Mouse (Mus musculus): ENCODE results near the gene Slc22a6.

The Slc22a6 gene

DNA sequence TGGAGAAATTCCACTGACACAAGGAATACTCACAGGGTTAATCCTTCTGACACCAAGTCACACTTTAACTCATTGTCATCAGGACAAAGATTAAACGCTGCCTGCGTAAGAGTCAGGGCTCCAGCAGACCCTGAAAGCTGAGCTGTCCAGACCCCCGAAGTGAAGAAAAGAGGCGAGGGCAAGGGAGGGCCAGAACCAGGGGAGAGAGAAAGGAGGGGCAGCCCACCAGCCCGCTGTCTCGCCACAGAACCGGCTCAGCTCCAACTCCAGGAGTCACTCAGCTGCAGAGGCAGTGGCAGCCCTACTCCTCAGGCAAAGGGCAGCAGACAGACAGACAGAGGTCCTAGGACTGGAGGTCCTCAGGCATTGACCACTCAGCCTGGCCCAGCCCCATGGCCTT, at the start of gene Slc22a6:
Gene Slc22a6 (plus strand): TSS at position 136 of the 400 bp plus-strand sequence.
- TF ChIP-seq GATA4 (IDR thresholded peaks at IDR 0.05; ENCODE audit: insufficient replicate concordance, low read length): no peak

DNA sequence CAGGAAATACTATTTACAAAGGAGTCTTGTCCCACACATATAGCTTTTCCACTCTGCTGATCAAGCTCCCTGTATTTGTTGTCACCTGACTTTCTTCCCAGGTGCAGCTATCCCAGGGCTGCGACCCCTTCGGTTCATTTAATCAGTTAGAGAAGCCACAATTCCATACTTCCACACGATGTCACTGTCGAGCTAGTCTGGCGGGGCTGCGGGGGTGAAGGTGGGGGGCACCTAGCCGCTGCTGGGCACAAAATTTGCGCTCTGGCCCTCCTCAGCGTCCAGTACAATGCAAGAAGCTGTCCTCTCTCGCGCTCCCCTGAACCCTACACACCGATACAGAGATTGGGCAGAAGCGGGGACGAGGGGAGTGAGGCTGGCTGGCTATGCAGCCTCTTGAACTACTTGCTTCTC, 48.4 kb upstream of the Slc22a6 start:
- TF ChIP-seq GATA4 (IDR thresholded peaks at IDR 0.05; ENCODE audit: insufficient replicate concordance, low read length): no peak

DNA sequence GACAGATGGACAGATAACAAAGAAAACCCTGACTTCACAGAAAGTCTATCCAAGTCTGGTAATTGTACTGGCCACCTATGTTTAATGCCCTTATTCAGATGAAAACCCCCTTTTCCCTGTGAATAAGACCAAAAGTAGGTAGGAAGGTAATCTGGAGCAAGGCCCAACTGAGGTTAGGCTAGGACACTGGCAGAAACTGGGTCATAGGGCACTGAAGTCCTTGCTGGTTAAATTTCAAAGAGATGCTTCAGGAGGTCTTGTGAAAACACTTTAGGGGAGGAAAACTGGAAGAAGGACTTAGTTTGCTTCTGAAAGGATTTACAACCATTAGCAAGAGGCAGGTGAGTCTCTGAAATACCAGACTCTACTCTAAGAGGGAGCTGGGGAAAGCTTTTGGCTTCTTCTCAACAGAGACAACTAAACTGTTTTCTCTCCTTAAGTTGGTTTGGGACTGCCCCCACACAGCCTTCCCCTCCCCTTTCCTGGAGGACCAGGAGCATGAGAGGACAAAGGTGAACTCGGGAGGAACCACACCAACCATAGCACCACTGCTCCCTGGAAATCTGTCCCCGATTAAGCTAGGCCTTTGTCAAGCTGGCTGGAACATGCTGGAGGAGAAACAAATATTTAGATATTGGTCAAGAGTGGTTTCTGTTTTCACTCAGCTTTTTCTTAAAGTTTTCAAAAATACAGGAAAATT, 47.3 kb upstream of the Slc22a6 start:
- TF ChIP-seq GATA4 (IDR thresholded peaks at IDR 0.05; ENCODE audit: insufficient replicate concordance, low read length): no peak

DNA sequence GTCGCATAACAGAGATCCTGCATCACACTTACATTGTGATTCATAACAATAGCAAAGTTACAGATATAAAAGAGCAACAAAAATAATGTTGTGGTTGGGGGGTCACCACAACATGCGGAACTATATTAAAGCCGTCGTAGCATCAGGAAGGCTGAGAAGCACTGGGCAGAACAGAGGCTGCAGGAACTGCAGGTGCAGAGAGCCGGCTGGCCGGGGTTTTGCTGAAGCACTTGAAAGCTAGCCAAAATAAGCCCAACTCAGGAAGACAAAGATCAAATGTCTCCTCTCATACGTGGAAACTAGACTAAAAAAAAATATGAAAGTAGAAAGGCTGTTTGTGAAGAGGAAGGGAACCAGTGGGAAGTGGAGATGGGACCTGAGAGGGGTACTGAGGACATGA, 46.1 kb upstream of the Slc22a6 start:
- no peak for TF ChIP-seq GATA4 (IDR thresholded peaks at IDR 0.05; ENCODE audit: insufficient replicate concordance, low read length)

DNA sequence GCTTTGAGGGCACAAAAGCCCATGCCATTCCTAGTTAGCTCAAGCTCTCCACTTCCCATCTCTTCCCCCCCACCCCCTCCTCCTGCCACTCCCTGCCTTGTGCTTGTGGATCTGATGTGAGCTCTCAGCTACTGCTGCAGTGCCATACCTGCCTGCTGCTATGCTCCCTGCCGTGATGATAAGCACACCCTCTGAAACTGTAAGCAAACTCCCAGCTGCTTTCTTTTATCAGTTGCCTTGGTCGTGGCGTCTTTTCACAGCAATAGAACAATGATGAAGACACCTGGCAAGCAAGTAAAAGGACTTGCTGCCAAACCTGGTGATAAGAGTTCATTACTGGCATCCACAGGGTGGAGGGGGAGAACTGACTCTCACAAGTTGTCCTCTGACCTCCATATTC, 45.4 kb upstream of the Slc22a6 start:
- no peak for TF ChIP-seq GATA4 (IDR thresholded peaks at IDR 0.05; ENCODE audit: insufficient replicate concordance, low read length)

DNA sequence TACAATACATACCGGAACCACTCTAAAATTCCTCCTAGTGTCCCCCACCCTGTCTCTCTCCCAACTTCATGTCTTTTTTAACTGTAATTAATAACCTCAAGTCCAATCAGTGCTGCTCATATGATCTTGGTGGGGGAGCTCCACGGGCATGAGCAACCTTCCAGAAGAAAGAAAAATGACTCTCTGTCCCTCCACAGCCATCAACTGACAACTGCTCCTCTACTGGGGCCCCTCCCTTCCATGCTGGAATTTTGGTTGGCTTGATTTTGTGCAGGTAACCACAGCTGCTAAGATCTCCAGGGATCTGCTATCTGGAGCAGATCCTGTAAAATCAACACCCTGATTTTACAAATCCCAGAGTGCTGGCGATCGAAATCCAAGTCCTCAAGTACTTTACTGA, 40.4 kb upstream of the Slc22a6 start:
- no peak for TF ChIP-seq GATA4 (IDR thresholded peaks at IDR 0.05; ENCODE audit: insufficient replicate concordance, low read length)

DNA sequence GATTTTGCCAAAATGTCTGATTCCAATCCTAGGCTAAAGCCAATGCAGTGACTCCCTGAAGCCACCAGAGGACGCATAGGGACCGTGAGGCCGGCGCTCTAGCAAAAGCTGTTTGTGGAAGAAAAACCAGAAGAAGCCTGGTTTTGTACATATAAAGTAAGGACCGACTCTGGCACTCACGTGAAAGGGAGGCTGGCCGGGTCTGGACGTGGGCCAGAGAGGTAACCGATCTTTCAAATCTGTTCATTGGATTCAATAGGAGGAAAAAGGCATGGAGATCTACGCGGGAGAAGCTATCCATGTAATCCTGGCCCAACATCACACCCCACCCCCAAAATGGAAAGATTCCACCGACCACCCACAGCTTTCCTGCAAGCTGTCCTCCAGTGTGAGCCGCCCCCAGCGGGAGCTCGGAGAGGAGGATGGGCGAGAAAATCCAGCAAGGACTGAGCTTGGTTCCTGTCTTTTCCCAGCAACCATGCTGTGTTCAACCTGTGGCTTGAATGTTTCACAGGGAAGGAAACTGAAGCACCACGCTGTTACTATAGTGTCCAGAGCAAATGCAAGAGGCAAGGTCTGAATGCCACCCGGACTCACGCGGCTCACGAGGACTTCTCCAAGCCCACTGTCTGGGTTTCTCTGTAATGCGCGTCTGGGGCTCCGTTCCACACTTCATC, 39.4 kb upstream of the Slc22a6 start:
- TF ChIP-seq GATA4 (IDR thresholded peaks at IDR 0.05; ENCODE audit: insufficient replicate concordance, low read length): no peak

DNA sequence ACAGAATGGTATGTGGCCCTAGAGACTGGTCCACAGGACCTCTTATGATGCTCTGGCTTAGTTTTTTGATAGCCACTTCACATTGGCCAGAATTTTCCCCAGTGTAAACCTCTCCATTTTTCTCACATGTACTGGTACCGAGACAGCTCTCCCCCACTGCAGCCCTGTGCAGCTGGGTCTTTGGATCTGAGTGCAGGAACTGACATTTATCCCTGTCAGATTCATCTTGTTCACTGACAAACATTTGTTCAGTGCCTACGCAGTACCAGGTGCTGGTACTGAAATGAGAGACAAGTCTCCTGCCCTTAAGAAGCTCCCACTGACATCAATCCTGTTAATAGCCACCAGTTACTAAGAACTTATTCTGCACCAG, 38.9 kb upstream of the Slc22a6 start:
- no peak for TF ChIP-seq GATA4 (IDR thresholded peaks at IDR 0.05; ENCODE audit: insufficient replicate concordance, low read length)

DNA sequence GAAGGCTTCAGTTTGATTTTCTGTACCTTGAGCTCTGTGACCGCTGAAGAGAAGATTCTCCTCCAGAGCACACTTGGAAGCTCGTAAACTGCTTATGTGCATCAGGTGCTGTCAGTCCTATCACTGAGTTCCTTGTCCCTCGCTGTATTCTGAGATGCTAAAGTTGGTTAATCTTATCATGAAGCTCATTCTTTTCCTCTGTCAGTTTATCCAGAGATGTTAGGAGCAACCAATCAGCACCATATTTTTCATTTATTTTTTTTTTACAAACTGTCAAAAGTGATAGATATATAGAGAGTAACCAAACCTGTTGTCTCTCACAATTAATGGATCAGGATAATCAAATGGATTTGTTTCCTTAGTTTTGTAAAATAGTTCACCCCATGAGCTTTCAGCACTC, 32.5 kb upstream of the Slc22a6 start:
- no peak for TF ChIP-seq GATA4 (IDR thresholded peaks at IDR 0.05; ENCODE audit: insufficient replicate concordance, low read length)

DNA sequence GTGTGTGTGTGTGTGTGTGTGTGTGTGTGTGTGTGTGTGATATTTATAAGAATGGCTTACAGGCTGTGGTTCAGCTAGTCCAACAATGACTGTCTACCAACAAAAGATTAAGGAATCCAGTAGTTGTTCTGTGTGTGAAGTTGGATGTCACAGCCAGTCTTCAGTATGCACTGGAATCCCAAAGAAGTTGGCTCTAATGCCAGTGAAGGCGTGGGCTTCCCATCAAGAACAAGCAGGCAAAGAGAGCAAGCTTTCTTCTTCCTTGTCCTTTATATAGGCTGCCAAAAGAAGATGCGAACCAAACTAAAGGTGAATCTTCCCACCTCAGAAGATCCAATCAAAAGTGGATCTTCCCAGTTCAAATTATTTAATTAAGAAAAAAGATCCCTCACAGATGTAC, 31.9 kb upstream of the Slc22a6 start:
- no peak for TF ChIP-seq GATA4 (IDR thresholded peaks at IDR 0.05; ENCODE audit: insufficient replicate concordance, low read length)

DNA sequence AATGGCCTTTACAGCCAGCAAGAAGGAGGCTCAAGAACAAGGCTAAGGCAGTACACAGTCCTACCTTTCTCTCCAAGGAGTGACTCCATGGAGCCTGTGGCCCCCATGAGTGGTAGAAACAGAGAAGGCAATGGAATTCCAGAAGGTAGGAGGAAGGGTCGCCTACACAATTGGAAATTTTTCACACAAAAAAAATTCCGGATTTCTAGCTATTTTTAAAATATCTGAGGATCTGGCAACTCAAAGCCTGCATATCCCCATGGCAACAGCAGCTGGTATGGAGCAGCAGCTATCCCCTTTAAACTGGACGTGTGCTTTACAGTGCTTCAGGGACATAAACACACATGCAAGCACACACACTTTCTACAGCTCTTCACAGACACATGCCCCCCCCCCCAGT, 31.5 kb upstream of the Slc22a6 start:
- no peak for TF ChIP-seq GATA4 (IDR thresholded peaks at IDR 0.05; ENCODE audit: insufficient replicate concordance, low read length)

DNA sequence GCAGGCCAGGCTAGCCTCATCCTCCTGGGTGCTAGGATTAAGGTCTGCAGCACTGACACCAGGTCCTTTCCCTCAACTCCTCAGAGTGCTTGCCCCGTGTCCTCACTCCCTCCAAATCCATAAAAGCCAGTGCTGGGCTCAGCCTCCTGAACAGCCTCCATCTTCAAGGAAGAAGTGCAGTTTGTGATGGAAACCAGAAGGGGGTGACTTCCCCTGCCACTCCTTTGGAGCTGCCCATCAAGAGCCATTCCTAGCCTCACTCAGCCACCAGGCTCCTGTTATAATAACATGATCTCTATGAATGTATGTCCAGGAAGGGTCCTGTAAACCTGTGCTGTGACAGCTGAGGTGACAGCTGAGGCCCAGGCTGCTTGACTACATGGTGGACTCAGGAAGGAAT, 30.5 kb upstream of the Slc22a6 start:
- no peak for TF ChIP-seq GATA4 (IDR thresholded peaks at IDR 0.05; ENCODE audit: insufficient replicate concordance, low read length)

DNA sequence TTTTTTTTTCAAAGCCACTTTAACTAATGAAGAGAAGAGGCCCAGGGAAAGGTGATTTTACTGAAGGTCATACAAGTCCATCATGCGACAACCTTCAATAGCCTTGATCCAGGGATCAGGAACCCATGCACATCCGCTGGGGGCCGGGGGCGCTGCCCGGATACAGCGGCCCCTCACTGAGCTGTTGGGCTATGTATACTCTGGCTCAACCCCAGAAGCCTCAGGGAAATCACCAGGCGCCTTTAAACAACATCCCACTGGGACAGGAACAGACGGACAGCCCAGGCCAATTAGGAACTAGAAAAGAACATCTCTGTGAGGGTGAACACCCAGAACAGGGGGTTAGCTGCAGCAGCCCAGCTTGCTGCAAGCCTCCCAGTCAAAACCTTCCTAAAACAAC, 26.9 kb upstream of the Slc22a6 start, which contains the start of gene Slc22a8:
Gene Slc22a8 (plus strand): TSS at position 301 of the 400 bp plus-strand sequence.
- TF ChIP-seq GATA4 (IDR thresholded peaks at IDR 0.05; ENCODE audit: insufficient replicate concordance, low read length): no peak

DNA sequence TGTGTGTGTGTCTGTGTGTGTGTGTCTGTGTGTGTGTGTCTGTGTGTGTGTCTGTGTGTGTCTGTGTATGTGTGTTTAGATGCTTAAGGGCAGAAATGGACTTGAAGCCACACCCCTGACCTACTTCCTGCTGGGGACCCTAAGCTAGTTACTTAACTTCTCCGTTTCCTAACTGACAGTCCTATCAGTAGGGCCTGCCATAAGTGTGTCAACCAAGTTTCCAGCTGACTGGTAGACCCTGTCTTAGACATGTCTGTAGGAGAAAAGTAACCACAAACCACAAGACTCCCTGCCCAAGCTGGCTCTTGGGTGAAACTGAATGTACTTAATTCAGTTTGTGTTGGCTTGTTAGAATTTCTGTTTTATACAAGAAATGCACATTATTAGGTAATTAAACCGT, 25.7 kb upstream of the Slc22a6 start:
- no peak for TF ChIP-seq GATA4 (IDR thresholded peaks at IDR 0.05; ENCODE audit: insufficient replicate concordance, low read length)

DNA sequence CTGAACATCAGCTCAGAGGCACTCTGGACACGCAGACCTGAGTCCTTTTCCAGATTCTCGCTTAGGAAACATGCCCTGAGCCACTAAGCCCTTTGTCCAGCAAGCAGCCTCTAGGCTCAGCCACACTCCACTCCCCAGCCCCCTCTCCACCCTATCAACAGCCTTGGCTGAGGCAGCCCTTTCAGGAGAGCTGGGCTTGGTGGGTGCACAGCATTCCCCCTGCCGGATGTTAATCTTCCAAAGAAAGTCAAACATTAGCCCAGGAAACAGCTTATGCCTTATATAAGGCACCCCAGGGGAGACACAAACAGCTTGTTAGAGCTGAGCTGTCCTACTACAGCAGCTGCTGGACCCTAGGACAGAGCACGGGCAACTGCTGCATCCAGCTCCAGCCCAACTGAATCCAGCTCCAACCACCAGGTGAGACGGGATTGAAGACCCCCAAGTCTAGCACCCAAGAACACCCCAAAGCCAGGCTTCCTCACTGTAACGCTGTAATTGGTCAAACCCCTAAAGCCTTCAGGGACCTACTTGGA, 24.9 kb upstream of the Slc22a6 start:
- TF ChIP-seq GATA4 (IDR thresholded peaks at IDR 0.05; ENCODE audit: insufficient replicate concordance, low read length): no peak

DNA sequence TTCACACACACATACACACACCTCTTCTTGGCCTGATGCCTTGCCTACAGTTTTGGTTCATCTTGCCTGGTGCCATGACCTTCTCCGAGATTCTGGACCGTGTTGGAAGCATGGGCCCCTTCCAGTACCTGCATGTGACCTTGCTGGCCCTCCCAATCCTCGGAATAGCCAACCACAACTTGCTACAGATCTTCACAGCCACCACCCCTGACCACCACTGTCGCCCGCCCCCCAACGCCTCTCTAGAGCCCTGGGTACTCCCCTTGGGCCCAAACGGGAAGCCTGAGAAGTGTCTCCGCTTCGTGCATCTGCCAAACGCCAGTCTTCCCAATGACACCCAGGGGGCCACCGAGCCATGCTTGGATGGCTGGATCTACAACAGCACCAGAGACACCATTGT, 24.0 kb upstream of the Slc22a6 start:
- no peak for TF ChIP-seq GATA4 (IDR thresholded peaks at IDR 0.05; ENCODE audit: insufficient replicate concordance, low read length)
